Mouse (Mus musculus) C2C12 (cell line): ENCODE data around the gene Fam169b. TPM values are rescaled to one million over a fixed set of nuclear protein-coding genes. Genes with fewer than 3 reads are reported as not detected.

ENCODE experiments used
- H3K27me3 ChIP-seq: one replicate; pipeline ENCODE4 v1.6.1; 2011; ENCODE audit not compliant: control insufficient read depth, insufficient read depth, insufficient read length
- H3K36me3 ChIP-seq: one replicate; pipeline ENCODE4 v1.6.1; 2011; ENCODE audit not compliant: control insufficient read depth, insufficient read depth
- H3K4me3 ChIP-seq: one replicate; pipeline ENCODE4 v1.5.1; 2011; ENCODE audit warnings: mild to moderate bottlenecking, control low read depth; ENCODE audit not compliant: poor library complexity, insufficient read depth, severe bottlenecking
- H3K79me2 ChIP-seq: one replicate; pipeline ENCODE4 v1.6.1; 2011; ENCODE audit not compliant: control insufficient read depth, insufficient read depth
- H3K79me3 ChIP-seq: one replicate; pipeline ENCODE4 v1.6.1; 2011; ENCODE audit warnings: low read depth, control low read depth
- H3ac ChIP-seq: one replicate; pipeline ENCODE3; 2011; ENCODE audit warnings: low read depth; ENCODE audit not compliant: control insufficient read depth, insufficient read length
- CEBPB ChIP-seq: IDR thresholded peaks from one replicate; pipeline ENCODE4 v1.6.1; 2011; ENCODE audit warnings: low read depth, mild to moderate bottlenecking, control low read depth, moderate library complexity
- CTCF ChIP-seq: IDR thresholded peaks from one replicate; pipeline ENCODE4 v1.5.1; 2011; ENCODE audit not compliant: control insufficient read depth, insufficient read depth, insufficient read length
- FOSL1 ChIP-seq: IDR thresholded peaks from one replicate; pipeline ENCODE4 v1.8.0; 2011; ENCODE audit warnings: mild to moderate bottlenecking, low read length; ENCODE audit not compliant: poor library complexity, insufficient read depth, severe bottlenecking
- MAX ChIP-seq: IDR thresholded peaks from one replicate; pipeline ENCODE4 v1.6.1; 2011; ENCODE audit warnings: mild to moderate bottlenecking, control low read depth
- MYOD1 ChIP-seq: IDR thresholded peaks from one replicate; pipeline ENCODE4 v1.6.1; 2011; ENCODE audit warnings: low read depth; ENCODE audit not compliant: control insufficient read depth, insufficient read length
- MYOG ChIP-seq: IDR thresholded peaks from one replicate; pipeline ENCODE4 v1.6.1; 2011; ENCODE audit not compliant: control insufficient read depth, insufficient read length; ENCODE audit errors: extremely low read depth
- USF1 ChIP-seq: IDR thresholded peaks from one replicate; pipeline ENCODE4 v1.6.1; 2011; ENCODE audit warnings: low read depth, mild to moderate bottlenecking, control low read depth, moderate library complexity
- polyA plus RNA-seq: library from polyadenylated mRNA; unstranded; fragments of >200 nt; fragmentation: generic; extraction: Trizol; gene quantifications from one replicate; pipeline ENCODE4 v1.2.1, GENCODE M21; 2012; ENCODE audit warnings: missing spikeins

The Fam169b gene
- polyA plus RNA-seq, 1 experiment, result 0.06 TPM

DNA sequence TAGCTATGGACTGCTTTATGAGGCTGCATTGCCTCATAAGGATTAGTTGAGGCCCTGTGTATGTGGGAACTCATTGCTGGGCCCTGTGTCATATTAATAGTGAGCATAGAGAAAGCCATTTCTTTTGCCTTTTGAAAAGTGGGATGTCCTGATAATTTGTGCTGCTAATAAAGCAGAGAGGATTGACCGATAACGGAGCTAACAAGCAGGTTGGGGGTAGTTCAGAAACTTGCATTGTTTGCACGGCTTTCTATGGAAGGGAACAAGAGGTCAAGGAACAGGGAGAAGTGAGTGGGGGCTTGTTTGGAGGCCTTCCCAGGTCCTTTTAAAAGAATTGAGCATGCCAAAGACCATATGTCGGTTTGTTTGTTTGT, 4.2 kb downstream of the Fam169b start:
- TF ChIP-seq MYOD1, result no peak
- TF ChIP-seq MYOG, result no peak
- TF ChIP-seq FOSL1, result no peak
- no peak for TF ChIP-seq MAX
- no peak for TF ChIP-seq CEBPB
- TF ChIP-seq CTCF, result no peak
- no peak for TF ChIP-seq USF1
- H3K79me3 ChIP-seq, result no peaks in the 10 kb centered on the region
- no peak overlapping the region for H3K4me3 ChIP-seq
- H3K79me2 ChIP-seq, result no peaks in the 10 kb centered on the region
- no peak overlapping the region for H3ac ChIP-seq
- no peaks in the 10 kb centered on the region for H3K36me3 ChIP-seq
- no peaks in the 10 kb centered on the region for H3K27me3 ChIP-seq

DNA sequence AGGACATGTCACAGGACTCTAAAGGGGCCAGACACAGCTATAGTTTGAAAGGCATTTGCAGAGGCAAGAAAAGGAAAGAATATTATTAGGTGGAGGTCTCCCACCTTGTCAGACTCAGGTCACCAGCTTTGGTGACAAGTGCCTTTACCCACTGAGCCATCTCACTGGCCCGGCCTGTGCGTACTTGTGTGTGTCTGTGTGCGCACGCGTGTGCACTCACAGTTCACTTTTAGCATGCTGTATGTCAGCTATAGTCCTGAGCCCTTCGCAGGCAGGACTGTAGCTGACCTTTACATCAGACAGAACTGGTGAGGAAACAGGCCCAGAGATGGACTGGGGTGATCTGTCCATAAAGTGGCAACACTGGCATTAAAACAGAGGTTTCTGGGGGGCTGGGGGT, 4.7 kb downstream of the Fam169b start:
- Histone ChIP-seq H3K36me3 (no peaks in the 10 kb centered on the region), H3ac (no peak overlapping the region), H3K79me3 (no peaks in the 10 kb centered on the region), H3K4me3 (no peak overlapping the region), H3K27me3 (no peaks in the 10 kb centered on the region), H3K79me2 (no peaks in the 10 kb centered on the region)
- TF ChIP-seq CEBPB, result no peak
- TF ChIP-seq FOSL1, result no peak
- no peak for TF ChIP-seq USF1
- no peak for TF ChIP-seq MAX

DNA sequence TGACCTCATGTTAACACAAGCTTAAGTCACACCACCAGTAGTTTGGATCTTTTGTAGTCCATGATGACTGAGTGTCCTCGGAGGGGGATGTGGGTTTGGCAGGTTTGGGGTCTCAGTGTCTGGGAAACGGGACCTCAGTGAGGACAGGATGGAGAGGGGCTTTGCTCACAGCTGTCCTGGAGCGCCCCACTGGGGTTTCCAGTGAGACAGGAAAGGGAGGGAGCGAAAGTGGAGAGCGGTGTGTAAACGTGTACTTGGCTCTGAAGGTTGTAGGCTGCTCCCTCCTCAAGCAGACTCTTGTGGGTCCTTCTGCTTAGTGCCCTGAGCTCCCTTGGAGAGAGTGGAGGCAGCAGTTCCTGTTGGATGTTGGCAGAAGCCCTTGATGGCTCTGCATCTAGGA, 5.3 kb downstream of the Fam169b start:
- no peaks in the 10 kb centered on the region for H3K27me3 ChIP-seq
- H3K36me3 ChIP-seq, result no peaks in the 10 kb centered on the region
- H3ac ChIP-seq, result no peak overlapping the region
- TF ChIP-seq MYOG, result no peak
- no peaks in the 10 kb centered on the region for H3K79me2 ChIP-seq
- no peaks in the 10 kb centered on the region for H3K79me3 ChIP-seq
- H3K4me3 ChIP-seq, result no peak overlapping the region

DNA sequence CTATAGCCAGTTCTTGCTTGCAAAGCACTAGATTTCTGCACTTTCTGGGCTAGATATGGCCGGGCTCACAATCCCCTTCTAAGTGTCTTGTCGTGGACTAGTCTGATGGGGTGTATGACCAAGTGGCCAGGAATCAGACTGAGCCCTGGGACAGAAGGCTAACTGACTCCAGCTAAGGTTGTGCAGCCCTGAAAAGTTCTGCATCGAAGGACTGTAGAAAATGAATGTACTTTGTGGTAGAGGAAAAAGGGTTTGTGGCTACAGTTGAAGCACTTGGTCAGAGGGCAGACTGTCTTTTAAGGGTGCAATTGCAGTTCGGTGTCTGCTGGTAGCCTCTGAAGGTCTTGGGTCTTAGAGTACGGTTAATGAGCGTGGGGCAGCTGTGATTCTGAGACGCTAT, 5.8 kb downstream of the Fam169b start:
- no peak overlapping the region for H3K4me3 ChIP-seq
- no peak for TF ChIP-seq MYOD1
- no peak for TF ChIP-seq MYOG
- no peak for TF ChIP-seq FOSL1
- TF ChIP-seq CEBPB, result no peak
- TF ChIP-seq CTCF, result no peak
- TF ChIP-seq USF1, result no peak
- TF ChIP-seq MAX, result no peak
- H3K36me3 ChIP-seq, result no peaks in the 10 kb centered on the region
- no peaks in the 10 kb centered on the region for H3K27me3 ChIP-seq
- no peak overlapping the region for H3ac ChIP-seq
- H3K79me3 ChIP-seq, result no peaks in the 10 kb centered on the region
- no peaks in the 10 kb centered on the region for H3K79me2 ChIP-seq

DNA sequence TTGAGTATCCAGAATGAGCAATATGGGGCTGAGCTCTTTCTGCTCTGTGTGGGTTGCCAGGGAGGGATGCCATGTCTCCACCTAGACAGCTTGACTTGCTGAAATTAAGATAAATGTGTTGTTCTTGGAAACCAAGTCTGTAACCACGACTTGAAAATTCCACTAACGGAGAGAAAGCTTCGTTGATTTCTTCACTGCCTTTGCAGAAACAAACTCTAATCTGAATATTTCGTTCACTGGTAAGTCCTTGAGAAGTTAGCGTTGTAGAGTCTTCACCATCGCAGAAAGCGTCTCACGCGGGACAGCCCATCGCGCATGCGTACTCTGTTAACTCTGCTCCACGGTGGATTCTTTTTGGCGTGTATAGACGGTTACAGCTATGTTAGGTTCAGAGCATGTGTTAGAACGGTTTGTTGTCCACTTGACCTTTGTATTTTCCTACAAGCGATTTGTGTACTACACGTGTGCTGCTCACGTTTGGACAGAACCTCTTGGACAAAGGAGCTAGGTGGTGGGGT, 6.8 kb downstream of the Fam169b start:
- Histone ChIP-seq H3K79me2 (no peaks in the 10 kb centered on the region), H3K4me3 (no peak overlapping the region), H3K36me3 (no peaks in the 10 kb centered on the region), H3ac (no peak overlapping the region), H3K79me3 (no peaks in the 10 kb centered on the region), H3K27me3 (no peaks in the 10 kb centered on the region)
- no peak for TF ChIP-seq CTCF

DNA sequence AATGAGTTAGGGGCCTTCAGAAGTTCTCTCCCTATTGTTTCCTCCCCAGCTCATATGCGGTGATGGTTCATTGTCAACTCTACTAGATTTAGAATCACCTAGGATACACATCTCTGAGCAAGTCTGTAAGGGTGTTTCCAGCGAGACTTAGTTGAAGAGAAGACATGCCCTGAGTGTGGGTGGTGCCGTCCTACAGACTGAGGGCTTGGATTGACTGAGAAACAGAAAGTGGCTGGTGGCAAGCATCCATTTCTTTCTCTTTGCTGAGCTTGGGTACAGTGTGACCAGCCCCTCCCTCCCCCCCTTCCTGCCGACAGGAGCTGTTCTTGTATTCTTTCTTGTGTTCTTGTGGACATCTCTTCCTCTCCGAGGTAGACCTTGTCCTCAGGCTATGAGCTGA, 7.7 kb downstream of the Fam169b start:
- Histone ChIP-seq H3ac (no peak overlapping the region), H3K36me3 (no peaks in the 10 kb centered on the region), H3K79me2 (no peaks in the 10 kb centered on the region), H3K79me3 (no peaks in the 10 kb centered on the region), H3K4me3 (no peak overlapping the region), H3K27me3 (no peaks in the 10 kb centered on the region)
- TF ChIP-seq CEBPB (no peak), MYOG (no peak), USF1 (no peak), MYOD1 (no peak), FOSL1 (no peak), MAX (no peak), CTCF (no peak)
